Mouse (Mus musculus): ENCODE measurements around the gene Frem3. TPM values are rescaled to one million over a fixed set of nuclear protein-coding genes. Genes with fewer than 3 reads are reported as not detected.

The Frem3 gene
- polyA plus RNA-seq, 1 experiment, result not detected

- no peaks in the 10 kb centered on the region for H3K36me3 ChIP-seq (ENCODE audit: control insufficient read depth, insufficient read depth, low read length)
- no peak overlapping the region for H3K4me3 ChIP-seq (ENCODE audit: low read depth, low read length)
- H3K27me3 ChIP-seq (ENCODE audit: control insufficient read depth, insufficient read depth, low read length), result no peaks in the 10 kb centered on the region
- H3K4me1 ChIP-seq (ENCODE audit: control insufficient read depth, insufficient read depth, insufficient read length, low read length), result no peaks in the 10 kb centered on the region
- TF ChIP-seq CTCF (IDR thresholded peaks at IDR 0.05; ENCODE audit: extremely low read depth, insufficient read length, insufficient replicate concordance, low read depth, low read length), result peak; percentile 57; the same call in 1 of the 2 replicates
- TF ChIP-seq POLR2A (IDR thresholded peaks at IDR 0.05; ENCODE audit: low read depth, low read length), result no peak
- WGBS, result 27% methylated on average over 4 of the region's 4 CpGs
- H3K27ac ChIP-seq (ENCODE audit: insufficient read depth, low read depth, low read length), result no peak overlapping the region
These were observed 77.3 kb downstream of the Frem3 start for GRCm38 (mm10) chr8:80688141-80688540.

- H3K4me1 ChIP-seq (ENCODE audit: control insufficient read depth, insufficient read depth, insufficient read length, low read length), result no peaks in the 10 kb centered on the region
- no peak overlapping the region for H3K27ac ChIP-seq (ENCODE audit: insufficient read depth, low read depth, low read length)
- no peak overlapping the region for H3K4me3 ChIP-seq (ENCODE audit: low read depth, low read length)
- H3K27me3 ChIP-seq (ENCODE audit: control insufficient read depth, insufficient read depth, low read length), result no peaks in the 10 kb centered on the region
- H3K36me3 ChIP-seq (ENCODE audit: control insufficient read depth, insufficient read depth, low read length), result peaks cover 40% of the 10 kb centered on the region
- 30% methylated on average over 4 of the region's 4 CpGs for WGBS
- TF ChIP-seq POLR2A (IDR thresholded peaks at IDR 0.05; ENCODE audit: low read depth, low read length), result no peak
- peak; percentile 15; the same call in 1 of the 2 replicates for TF ChIP-seq CTCF (IDR thresholded peaks at IDR 0.05; ENCODE audit: extremely low read depth, insufficient read length, insufficient replicate concordance, low read depth, low read length)
These were observed 100.0 kb downstream of the Frem3 start for GRCm38 (mm10) chr8:80710670-80711400.

- no peak for TF ChIP-seq POLR2A (IDR thresholded peaks at IDR 0.05; ENCODE audit: low read depth, low read length)
- TF ChIP-seq CTCF (IDR thresholded peaks at IDR 0.05; ENCODE audit: extremely low read depth, insufficient read length, insufficient replicate concordance, low read depth, low read length), result no peak
- Histone ChIP-seq H3K27ac (ENCODE audit: insufficient read depth, low read depth, low read length) (no peak overlapping the region), H3K4me1 (ENCODE audit: control insufficient read depth, insufficient read depth, insufficient read length, low read length) (no peaks in the 10 kb centered on the region), H3K4me3 (ENCODE audit: low read depth, low read length) (no peak overlapping the region), H3K36me3 (ENCODE audit: control insufficient read depth, insufficient read depth, low read length) (peaks cover 41% of the 10 kb centered on the region), H3K27me3 (ENCODE audit: control insufficient read depth, insufficient read depth, low read length) (no peaks in the 10 kb centered on the region)
- WGBS, result 89% methylated on average over 1 of the region's 1 CpGs
These were observed 103.6 kb downstream of the Frem3 start for GRCm38 (mm10) chr8:80714461-80714860.

- Histone ChIP-seq H3K36me3 (ENCODE audit: control insufficient read depth, insufficient read depth, low read length) (peaks cover 37% of the 10 kb centered on the region), H3K4me1 (ENCODE audit: control insufficient read depth, insufficient read depth, insufficient read length, low read length) (no peaks in the 10 kb centered on the region), H3K27ac (ENCODE audit: insufficient read depth, low read depth, low read length) (no peak overlapping the region), H3K4me3 (ENCODE audit: low read depth, low read length) (no peak overlapping the region), H3K27me3 (ENCODE audit: control insufficient read depth, insufficient read depth, low read length) (no peaks in the 10 kb centered on the region)
- TF ChIP-seq POLR2A (IDR thresholded peaks at IDR 0.05; ENCODE audit: low read depth, low read length), result no peak
- no peak for TF ChIP-seq CTCF (IDR thresholded peaks at IDR 0.05; ENCODE audit: extremely low read depth, insufficient read length, insufficient replicate concordance, low read depth, low read length)
These were observed 121.4 kb downstream of the Frem3 start for GRCm38 (mm10) chr8:80732326-80732725.

- Histone ChIP-seq H3K4me3 (ENCODE audit: low read depth, low read length) (peak overlapping the region; percentile 93), H3K4me1 (ENCODE audit: control insufficient read depth, insufficient read depth, insufficient read length, low read length) (no peaks in the 10 kb centered on the region), H3K27ac (ENCODE audit: insufficient read depth, low read depth, low read length) (peak overlapping the region; percentile 85), H3K27me3 (ENCODE audit: control insufficient read depth, insufficient read depth, low read length) (no peaks in the 10 kb centered on the region), H3K36me3 (ENCODE audit: control insufficient read depth, insufficient read depth, low read length) (peaks cover 14% of the 10 kb centered on the region)
- TF ChIP-seq CTCF (IDR thresholded peaks at IDR 0.05; ENCODE audit: extremely low read depth, insufficient read length, insufficient replicate concordance, low read depth, low read length) (no peak), POLR2A (IDR thresholded peaks at IDR 0.05; ENCODE audit: low read depth, low read length) (no peak)
- 1% methylated on average over 5 of the region's 5 CpGs for WGBS
These were observed 127.1 kb downstream of the Frem3 start for GRCm38 (mm10) chr8:80738046-80738387.

GRCm38 (mm10) chr8:80738388-80739154 is 127.7 kb downstream of the Frem3 start:
- WGBS, result under 1% methylated on average over 77 of the region's 84 CpGs
- H3K4me3 ChIP-seq (ENCODE audit: low read depth, low read length), result peak overlapping the region; percentile 93
- TF ChIP-seq POLR2A (IDR thresholded peaks at IDR 0.05; ENCODE audit: low read depth, low read length) (no peak), CTCF (IDR thresholded peaks at IDR 0.05; ENCODE audit: extremely low read depth, insufficient read length, insufficient replicate concordance, low read depth, low read length) (no peak)
- H3K36me3 ChIP-seq (ENCODE audit: control insufficient read depth, insufficient read depth, low read length), result peaks cover 10% of the 10 kb centered on the region
- H3K4me1 ChIP-seq (ENCODE audit: control insufficient read depth, insufficient read depth, insufficient read length, low read length), result no peaks in the 10 kb centered on the region
- H3K27ac ChIP-seq (ENCODE audit: insufficient read depth, low read depth, low read length), result peak overlapping the region; percentile 85
- H3K27me3 ChIP-seq (ENCODE audit: control insufficient read depth, insufficient read depth, low read length), result no peaks in the 10 kb centered on the region
